Mouse (Mus musculus) kidney, postnatal 14 days (tissue): ENCODE measurements around the gene Itgb7.
A peak's percentile ranks its signal among the peaks of the same experiment; 100 is the strongest.
"Not testable (repeated sequence)": the region's sequence is repeated elsewhere in the genome, so short reads cannot be mapped to it uniquely, and the experiment has no call there.

Experiments
- DNase-seq: peaks from one replicate; pipeline ENCODE4 v3.0.0; 2022; ENCODE audit warnings: mixed read lengths

Gene Itgb7

DNA sequence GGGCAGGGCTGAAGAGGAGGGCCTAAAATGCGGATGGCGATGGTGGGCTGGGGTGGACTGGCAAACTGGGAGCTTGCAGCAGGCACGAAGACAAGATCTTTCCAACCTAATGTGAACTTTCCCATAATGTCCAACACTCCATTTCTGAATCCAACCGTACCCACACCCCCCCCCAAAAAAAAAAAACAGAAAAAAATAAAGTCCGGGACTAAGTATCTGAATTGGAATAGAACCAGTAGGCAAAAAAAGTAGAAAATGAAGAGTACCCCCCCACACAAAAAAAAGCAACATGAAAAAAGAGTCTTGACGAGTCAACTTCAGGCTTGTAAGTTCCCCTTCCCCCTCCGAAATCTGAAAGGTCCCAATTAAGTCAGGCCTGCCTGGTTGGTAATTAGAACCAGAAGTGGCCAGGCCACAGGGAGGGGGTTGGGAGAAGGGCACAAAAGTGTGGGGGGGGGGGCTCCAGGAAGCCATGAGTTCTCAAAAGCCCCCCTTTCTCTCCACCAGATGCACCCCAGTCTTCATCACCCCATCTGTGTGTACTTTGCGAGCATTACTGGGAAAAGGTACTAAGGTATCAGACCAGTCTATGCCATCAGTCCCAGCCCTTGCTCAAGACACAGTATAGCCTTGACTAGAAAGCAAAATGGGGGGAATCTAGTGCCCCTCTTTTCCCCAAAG, 16.5 kb upstream of the Itgb7 start:
- no peak for DNase-seq

GRCm38 (mm10) chr15:102247252-102248130, 15.7 kb upstream of the Itgb7 start:
- peak; percentile 89 for DNase-seq

- peak; percentile 99 for DNase-seq
These were observed 15.1 kb upstream of the Itgb7 start for GRCm38 (mm10) chr15:102246866-102247251.

- DNase-seq, result peak; percentile 86
These were observed 14.4 kb upstream of the Itgb7 start for GRCm38 (mm10) chr15:102245891-102246741.

GRCm38 (mm10) chr15:102245461-102245881, 13.7 kb upstream of the Itgb7 start:
- DNase-seq, result no peak

GRCm38 (mm10) chr15:102244306-102245191, 12.8 kb upstream of the Itgb7 start:
- DNase-seq, result peak; percentile 53

GRCm38 (mm10) chr15:102243229-102244190, 11.8 kb upstream of the Itgb7 start:
- DNase-seq, result peak; percentile 53

DNA sequence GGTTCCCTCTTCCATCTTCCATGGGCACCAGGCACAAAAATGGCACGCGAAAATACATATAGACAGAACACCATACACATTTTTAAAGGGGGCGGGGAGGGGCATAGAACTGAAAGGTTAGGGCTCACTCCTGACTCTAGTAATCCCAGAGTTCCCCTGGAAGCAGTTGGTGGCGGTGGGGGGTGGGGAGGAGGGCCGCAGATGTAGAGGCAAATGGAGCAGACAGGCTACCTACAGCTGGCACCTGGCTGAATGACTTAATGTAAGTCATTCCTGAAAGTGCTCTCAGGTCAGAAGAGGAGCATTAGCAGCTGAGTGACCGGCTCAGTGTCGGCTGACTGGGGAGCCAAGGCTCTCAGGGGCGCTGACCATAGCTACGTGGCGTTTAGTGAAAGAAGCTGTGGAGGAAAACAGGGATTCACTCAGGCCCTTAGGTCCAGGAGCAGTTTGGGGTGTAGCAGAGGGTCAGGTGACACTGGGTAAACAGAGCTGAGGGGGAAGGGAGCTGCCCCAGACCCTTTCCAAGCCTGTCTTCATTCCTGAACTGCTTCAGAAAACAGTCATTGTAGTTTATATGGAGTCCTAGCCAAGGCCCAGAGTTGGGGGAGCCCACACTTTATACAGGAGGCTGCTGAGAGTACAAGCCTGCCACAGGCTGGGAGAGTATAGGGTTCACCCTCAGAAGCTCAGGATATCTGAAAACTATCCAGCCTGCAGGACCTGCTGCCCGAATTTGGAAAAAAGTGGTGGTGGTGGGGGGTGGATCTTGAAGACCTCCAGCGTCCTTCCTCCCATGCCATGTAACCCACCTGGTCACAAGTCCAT, 10.9 kb upstream of the Itgb7 start:
- DNase-seq, result no peak

DNA sequence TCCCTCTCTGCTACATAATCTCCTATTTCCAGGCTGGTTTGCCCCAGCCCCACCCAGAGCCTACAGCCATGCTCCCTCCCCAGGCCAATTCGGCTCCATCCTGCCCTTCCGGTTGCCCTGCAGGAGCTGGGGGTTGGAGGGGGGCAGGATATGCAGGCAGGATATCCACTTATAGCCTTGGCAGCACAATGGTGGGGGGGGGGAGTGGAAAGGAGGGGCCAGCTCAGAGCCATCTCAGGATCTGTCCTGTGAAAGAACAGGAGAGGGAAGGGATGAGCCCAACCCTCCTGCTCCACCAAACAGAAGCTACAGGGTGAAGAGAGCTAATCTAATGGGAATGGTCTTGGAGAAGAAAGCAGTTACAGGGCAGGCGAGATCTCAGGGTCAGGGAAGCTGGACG, 8.9 kb upstream of the Itgb7 start:
- peak; percentile 78 for DNase-seq

DNA sequence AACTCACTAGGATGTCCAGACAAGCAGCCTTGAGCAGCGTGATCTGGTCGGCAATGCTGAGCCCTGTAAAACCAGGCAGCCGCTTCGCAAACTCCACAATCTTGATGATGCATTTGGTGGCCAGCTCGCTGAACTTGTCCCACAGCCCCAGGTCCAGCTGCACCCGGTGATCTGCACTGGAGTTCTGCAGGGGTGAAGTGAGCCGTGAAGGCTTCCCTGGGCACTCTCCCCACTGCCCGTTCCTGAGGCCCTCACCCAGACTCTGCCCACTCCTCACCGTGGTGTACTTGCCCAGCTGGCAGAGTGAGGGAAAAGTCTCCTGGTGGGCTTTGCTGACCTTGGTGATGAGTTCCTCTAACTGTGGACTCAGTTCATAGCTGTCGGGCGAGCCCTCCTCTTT, 8.1 kb upstream of the Itgb7 start:
- DNase-seq, result no peak

- DNase-seq, result peak; percentile 88
These were observed 7.5 kb upstream of the Itgb7 start for GRCm38 (mm10) chr15:102239260-102239590.

GRCm38 (mm10) chr15:102238543-102239259, 7.0 kb upstream of the Itgb7 start:
- no peak for DNase-seq

DNA sequence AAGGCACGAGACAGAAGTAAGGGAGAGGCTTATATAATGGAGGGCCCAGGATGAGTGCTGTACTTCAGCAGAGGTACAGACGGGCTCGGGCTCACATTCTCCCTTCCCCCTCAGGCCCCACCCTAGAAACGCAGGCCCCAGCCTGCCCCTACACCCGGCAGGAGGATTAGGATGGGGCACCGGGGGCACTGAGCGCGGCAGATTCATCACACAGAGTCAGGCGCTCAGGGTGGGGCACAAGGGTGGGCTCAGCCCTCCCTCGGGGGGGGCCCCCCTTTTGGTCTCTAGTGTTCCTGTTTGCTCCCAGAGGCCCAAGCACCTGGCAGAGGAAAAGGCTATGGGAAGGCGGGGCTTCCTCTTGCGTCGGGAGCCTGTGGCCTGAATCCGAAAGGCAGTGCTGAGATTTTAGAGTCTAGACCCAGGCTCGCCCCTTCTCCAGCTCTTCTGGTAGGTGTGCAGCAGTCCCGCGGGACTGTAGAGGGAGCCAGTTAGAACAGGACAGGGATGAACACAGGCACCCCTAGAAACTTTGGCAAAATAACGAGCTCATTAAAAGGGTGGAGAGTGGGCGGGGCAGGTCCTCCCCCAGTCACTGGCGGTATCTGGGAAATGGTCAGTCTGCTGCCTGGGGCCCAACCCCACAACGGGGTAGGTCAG, 3.8 kb upstream of the Itgb7 start:
- peak; percentile 53 for DNase-seq

DNA sequence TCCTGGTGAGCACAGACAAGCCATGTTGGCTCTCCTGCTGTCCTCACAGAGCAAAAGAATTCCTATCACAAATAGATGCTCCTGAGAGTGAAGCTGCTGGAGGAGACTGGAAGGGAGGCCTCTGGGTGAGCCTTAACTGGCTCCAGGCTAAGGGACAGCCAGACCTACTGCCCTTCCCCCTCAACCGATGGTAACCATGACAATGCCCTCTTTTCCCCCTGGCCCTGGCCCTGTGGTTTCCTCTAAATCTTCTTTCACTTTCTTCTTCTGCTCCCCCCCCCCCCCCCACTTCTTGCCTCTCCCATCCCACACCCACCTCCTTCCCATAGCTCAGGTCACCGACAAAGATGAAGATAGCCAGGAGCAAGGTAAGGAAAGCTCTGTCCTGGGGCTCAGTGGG, 2.2 kb upstream of the Itgb7 start:
- DNase-seq, result no peak

- no peak for DNase-seq
These were observed 1.0 kb upstream of the Itgb7 start for GRCm38 (mm10) chr15:102232764-102233163.

- DNase-seq, result no peak
These were observed 1.1 kb downstream of the Itgb7 start for GRCm38 (mm10) chr15:102230408-102231321.

DNA sequence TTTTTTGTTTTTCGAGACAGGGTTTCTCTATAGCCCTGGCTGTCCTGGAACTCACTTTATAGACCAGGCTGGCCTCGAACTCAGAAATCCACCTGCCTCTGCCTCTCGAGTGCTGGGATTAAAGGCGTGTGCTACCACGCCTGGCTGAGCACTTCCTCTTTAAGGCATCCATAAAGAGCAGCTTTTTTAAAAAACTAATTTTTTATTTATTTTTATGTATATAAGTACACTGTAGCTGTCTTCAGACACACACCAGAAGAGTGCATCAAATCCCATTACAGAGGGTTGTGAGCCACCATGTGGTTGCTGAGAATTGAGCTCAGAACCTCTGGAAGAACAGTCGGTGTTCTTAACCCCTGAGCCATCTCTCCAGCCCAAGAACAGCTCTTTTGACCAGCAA, 6.1 kb downstream of the Itgb7 start:
- not testable (repeated sequence) for DNase-seq
